Comparison of ENCODE assay signal across 14 mouse cellular contexts in the genomic region with DNA sequence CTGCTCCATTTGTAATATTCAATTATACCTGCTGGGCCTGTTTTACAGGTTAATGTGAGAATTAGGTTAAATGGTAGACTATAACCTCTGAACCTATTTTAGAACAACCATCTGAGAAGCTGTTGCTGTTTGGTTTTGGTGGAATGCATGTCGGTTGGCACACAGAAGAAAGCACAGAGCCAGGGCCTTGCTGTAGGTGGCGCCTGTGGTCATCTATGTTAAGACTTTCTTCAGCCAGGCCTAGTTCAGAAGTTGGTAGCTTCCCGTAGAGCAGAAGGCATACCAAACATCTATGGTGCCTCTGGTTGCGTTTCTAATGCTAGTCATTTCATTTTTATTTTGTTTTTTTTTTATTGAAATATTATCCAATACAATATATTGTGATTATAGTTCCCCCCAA.
DNase-seq lines count a peak whose midpoint lies in the region; ATAC-seq and TF ChIP-seq lines count a peak whose summit lies in the region.
"Had no signal": no experiment of that assay in that cellular context is flagged by ENCODE, and none has a peak within 500 bp of the region (broad histone marks: within the 10 kb centered on the region; RNA-seq: fewer than 3 reads in every experiment).

No protein-coding gene starts in this region.

- no peaks in the 10 kb centered on the region for H3K36me3 ChIP-seq in lung, embryonic 14.5 days (ENCODE audit: insufficient read depth)
- H3K36me3 ChIP-seq: forebrain, embryonic 10.5 days; liver, embryonic 13.5 days had no signal

- no peak overlapping the region for H3K4me3 ChIP-seq in lung, embryonic 14.5 days (ENCODE audit: low read depth, low read length)
- H3K4me3 ChIP-seq: forebrain, embryonic 10.5 days; liver, embryonic 13.5 days had no signal

- H3K9me3 ChIP-seq in lung, embryonic 14.5 days (ENCODE audit: low read depth, low read length): no peaks in the 10 kb centered on the region
- H3K9me3 ChIP-seq: forebrain, embryonic 10.5 days; liver, embryonic 13.5 days had no signal

- no peak overlapping the region for H3K9ac ChIP-seq in lung, embryonic 14.5 days
- H3K9ac ChIP-seq: liver, embryonic 13.5 days had no signal

- peak; percentile 35 for TF ChIP-seq CTCF in lung, embryonic 14.5 days (IDR thresholded peaks at IDR 0.05; ENCODE audit: low read depth)

- no peaks in the 10 kb centered on the region for H3K27me3 ChIP-seq in lung, embryonic 14.5 days (ENCODE audit: insufficient read depth, low read length)
- H3K27me3 ChIP-seq: liver, embryonic 13.5 days had no signal

- H3K4me1 ChIP-seq in lung, embryonic 14.5 days (ENCODE audit: insufficient read depth): no peaks in the 10 kb centered on the region
- H3K4me1 ChIP-seq: forebrain, embryonic 10.5 days; liver, embryonic 13.5 days had no signal

- H3K4me2 ChIP-seq in lung, embryonic 14.5 days: no peak overlapping the region
- H3K4me2 ChIP-seq: liver, embryonic 13.5 days had no signal

- ATAC-seq in lung, embryonic 14.5 days (ENCODE audit: insufficient read depth): no peak
- 0 out of 2 replicates have a peak, but pooled peaks have one; percentile 52 for ATAC-seq in cerebellum, adult (ENCODE audit: insufficient number of reproducible peaks, low FRiP score, low TSS enrichment)
- 0 out of 2 replicates have a peak, but pooled peaks have one; percentile 47 for ATAC-seq in common myeloid progenitor, adult 5-6 weeks (replicated peaks; ENCODE audit: low read depth, poor library complexity, severe bottlenecking)

- DNase-seq in embryo, embryonic 11 days: peak; percentile 33
- no peak for DNase-seq in embryo, embryonic 9.5 days (ENCODE audit: extremely low spot score)
- peak; percentile 26 for DNase-seq in lung, embryonic 14.5 days
- DNase-seq in lung, postnatal 14 days: no peak
- no peak for DNase-seq in thymus, postnatal 36 days
- no peak for DNase-seq in heart, adult 9 months (ENCODE audit: low spot score in 2 of 2)
- DNase-seq: adrenal gland, postnatal 25 days; B cell, adult 2 months; kidney, postnatal 25 days; liver, embryonic 13.5 days; thymus, postnatal 14 days had no signal

- no peak overlapping the region for H3K27ac ChIP-seq in lung, embryonic 14.5 days (ENCODE audit: low read depth)
- H3K27ac ChIP-seq: forebrain, embryonic 10.5 days; liver, embryonic 13.5 days had no signal

- WGBS in lung, embryonic 14.5 days: 46% methylated on average over 4 of the region's 4 CpGs

Comparison
In these comparisons a context has a peak if more than half of its experiments do, and no peak if none do; other contexts are left out.
1. DNase-seq: peak in embryo, embryonic 11 days (single experiment) and lung, embryonic 14.5 days (single experiment); none in embryo, embryonic 9.5 days (single experiment), lung, postnatal 14 days (single experiment), thymus, postnatal 36 days (0 of 2) and heart, adult 9 months (0 of 2).